Mouse (Mus musculus) layer of hippocampus, postnatal 14 days (tissue): ENCODE data around the gene Jmjd8. TPM values are rescaled to one million over a fixed set of nuclear protein-coding genes. Genes with fewer than 3 reads are reported as not detected.

ENCODE experiments used
- DNase-seq, 2 experiments: peaks; one replicate each; pipeline ENCODE4 v3.0.0; 2021 to 2022; ENCODE audit warnings: low spot score in 2 of 2, mixed read lengths in 1 of 2
- long read RNA-seq, 2 experiments: library from polyadenylated mRNA; stranded (forward); transcript quantifications; one replicate each; pipeline ENCODE4 v2.0.0; 2021
- total RNA-seq, 2 experiments: library from RNA; stranded (reverse); gene quantifications; 2 replicates each; pipeline ENCODE4 v1.2.3; 2021

Gene Jmjd8
- total RNA-seq, result 10 to 100 TPM; 64.3 to 65.0 TPM
- long read RNA-seq, experiment 1, transcript Jmjd8-205 (9 exons, 2,268 nt), result major isoform, 30 of 45 reads
- long read RNA-seq, experiment 1, partial matches to known transcripts, result 7 of 45 reads
- long read RNA-seq, experiment 1, other reads (novel, unspliced or antisense), result 8 of 45 reads
- long read RNA-seq, experiment 2, transcript Jmjd8-205 (9 exons, 2,268 nt), result major isoform, 32 of 49 reads
- long read RNA-seq, experiment 2, partial matches to known transcripts, result 2 of 49 reads
- long read RNA-seq, experiment 2, other reads (novel, unspliced or antisense), result 15 of 49 reads

DNA sequence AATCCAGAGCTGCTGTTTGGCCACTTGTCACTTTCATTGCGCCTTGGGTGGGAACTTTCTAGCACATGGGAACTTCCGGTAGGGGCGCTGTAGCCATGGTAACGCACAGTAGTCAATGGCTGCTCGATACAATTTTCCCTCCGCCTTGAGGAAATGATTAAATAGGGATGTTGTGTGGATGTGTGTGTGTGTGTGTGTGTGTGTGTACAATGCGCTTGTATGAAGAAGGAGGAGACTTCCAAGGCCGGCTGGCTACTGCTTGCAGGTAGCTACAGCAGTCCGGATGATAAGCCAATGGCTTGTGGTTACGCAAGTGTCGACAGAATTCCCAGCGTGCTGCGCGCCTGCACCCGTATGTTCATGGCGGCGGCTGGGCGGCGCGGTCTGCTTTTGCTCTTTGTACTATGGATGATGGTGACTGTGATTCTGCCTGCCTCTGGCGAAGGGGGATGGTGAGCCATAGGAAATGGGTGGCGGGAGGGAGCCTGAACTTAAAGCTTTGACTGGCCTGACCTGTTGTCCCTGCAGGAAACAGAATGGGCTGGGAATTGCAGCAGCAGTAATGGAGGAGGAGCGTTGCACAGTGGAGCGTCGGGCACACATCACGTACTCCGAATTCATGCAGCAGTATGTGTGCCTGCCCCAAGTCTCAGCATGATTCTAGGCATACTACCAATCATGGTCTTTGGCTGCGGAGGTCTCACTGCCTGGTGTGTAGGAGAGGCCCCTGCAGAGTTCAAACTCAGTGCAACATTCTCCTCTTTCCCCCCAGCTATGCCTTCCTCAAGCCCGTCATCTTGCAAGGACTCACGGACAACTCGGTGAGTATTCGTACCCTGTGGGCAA lies at the start of gene Jmjd8:
Gene Jmjd8 (plus strand): TSS at position 156 of the 846 bp plus-strand sequence.
- DNase-seq, result peak; percentile 84 to 85

DNA sequence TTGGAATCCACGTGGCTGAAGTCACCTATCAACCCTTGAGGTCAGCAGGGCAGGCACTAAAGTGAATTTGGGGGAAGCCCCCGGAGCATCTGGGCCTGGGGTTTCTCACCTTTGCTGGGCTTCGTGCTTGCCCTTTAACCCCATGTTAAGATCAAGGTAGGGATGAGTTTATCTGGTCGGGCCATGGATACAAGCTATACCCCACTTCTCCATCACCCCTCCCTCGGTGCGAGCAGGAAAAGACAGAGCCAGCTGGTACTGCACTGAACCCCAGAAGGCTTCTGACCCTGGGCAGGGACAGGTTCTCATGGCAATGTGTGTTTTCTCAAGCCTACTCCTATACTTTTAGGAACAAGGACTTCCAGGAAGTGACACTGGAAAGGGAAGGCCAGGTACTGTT lies 47.3 kb upstream of the Jmjd8 start:
- DNase-seq, result no peak

DNA sequence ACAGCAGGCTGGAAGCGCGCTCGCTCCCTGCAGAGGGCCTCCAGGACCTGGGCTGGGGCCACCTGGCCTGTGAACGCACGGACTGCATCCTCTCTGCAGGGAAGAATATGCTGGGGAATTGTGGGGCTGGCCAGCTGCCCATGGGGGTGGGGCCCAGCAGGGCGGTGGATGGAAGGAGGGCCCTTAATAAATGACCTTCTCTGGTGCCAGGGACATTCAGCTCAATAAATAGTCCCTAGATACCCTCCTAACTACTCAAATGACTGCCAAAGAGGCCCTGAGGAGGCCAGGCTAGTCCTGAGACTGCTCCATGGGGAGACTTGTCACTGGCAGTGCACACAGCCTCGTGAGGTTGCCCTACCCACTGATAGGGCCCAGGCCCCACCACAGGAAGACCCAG lies 45.6 kb upstream of the Jmjd8 start:
- DNase-seq, result no peak

DNA sequence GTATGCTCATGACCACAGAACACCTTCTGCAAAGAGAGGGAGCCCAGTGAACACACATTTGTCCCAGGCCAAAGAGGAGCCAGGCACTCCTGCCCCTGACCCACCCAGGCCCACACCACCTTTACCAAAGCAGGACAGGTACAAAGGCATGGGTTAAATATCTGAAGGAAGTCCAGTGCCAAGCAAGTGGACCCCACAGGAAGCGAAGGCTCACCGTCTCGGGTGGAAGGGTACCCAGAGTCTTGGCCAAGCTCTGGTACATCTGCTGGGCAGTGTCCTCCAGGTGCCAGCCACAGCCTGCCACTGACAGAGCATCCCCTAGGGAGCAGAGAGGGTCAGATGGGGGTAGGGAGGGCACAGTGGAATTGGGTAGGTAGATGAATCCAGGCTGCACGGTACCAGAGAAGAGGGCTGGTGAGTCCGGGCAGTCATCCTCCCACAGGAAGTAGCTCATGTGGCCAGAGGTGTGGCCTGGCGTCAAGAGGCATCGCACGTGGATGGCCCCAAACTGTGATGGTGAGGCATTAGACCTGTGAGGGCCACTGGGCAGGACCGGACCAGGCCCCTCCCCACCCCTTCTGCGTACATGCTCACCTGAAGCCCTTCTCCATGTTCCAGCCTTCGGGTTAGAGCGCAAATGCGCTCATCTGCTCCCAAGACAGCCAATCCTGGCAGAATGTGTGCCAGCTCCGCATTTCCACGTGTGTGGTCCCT lies 44.6 kb upstream of the Jmjd8 start:
- DNase-seq, result no peak

DNA sequence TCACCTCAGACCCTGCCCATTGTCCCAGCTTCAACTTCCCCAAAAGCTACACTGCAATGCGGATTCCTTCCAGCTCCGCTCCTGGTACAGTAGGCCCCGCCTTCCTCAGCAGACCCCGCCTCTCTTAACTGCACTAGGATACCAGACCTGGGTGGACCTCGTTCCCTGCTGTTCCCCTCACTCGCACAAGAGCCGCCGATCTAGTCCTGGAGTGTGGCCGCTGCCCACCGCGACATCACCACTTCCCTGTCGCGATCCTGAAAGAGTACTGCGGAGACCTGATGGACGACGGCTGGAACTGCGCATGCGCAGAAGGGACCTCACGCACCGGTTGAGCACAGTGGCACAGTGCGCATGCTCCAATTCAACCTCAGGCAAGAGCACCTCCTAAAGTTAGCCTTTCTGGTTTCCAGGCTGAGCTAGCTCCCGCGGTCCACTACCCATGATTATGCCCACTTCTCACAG lies 43.4 kb upstream of the Jmjd8 start, which contains the start of gene Haghl:
Gene Haghl (minus strand): TSS at position 393 of the 465 bp plus-strand sequence.
- peak; percentile 98 to 99 for DNase-seq

DNA sequence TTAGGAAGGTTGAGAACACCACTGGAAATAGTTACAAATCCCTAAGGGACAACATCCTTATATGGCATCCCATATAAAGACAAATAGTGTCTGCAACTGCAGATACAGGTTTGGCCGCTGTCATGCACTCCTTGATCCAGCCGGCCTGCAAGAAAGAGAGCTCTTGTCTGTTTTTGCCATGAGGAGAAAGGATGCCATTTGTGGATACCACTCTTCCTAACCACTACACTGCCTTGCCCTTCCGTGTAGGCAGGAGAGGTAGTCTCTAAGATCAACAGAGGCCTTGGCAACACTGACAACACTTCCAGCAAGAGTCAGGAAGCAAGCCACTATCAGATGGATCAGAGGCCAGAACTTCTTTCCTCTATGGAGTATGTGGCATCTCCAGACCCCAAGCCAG lies 42.4 kb upstream of the Jmjd8 start, which contains the start of gene Ccdc78:
Gene Ccdc78 (plus strand): TSS at position 301 of the 400 bp plus-strand sequence.
- DNase-seq, result no peak

DNA sequence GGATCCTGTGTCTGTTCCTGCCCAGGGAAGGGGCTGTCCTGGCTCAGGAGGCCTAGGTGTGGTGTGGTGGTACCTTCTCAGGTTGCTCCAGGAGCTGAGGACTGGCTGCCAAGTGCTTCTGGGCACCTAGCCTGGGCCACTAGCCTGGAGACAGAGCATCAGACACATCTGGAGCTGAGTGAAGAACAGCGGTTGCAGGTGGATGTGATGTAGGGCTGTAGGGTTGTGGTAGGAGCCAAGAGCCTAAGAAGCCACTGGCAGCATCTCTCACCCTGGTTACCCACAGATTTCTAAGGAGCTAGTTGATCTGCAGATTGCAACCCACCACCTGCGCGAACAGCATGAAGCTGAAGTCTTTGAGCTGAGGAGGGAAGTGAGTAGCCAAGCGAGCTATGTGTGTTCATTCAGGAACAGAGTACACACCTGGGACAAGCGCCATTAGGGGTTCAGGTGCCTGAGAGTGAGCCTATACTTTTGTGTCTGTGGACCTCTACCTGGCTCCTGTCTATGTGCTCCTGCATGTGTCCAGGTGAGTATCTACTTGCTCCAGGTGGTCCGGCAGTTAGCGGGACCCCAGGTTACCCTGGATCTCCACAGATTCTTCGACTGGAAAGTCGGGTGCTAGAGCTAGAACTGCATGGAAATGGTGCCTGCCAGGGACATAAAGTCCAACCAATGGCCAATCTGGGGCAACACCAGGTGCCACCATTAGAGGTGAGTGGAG lies 41.7 kb upstream of the Jmjd8 start:
- DNase-seq, result no peak

DNA sequence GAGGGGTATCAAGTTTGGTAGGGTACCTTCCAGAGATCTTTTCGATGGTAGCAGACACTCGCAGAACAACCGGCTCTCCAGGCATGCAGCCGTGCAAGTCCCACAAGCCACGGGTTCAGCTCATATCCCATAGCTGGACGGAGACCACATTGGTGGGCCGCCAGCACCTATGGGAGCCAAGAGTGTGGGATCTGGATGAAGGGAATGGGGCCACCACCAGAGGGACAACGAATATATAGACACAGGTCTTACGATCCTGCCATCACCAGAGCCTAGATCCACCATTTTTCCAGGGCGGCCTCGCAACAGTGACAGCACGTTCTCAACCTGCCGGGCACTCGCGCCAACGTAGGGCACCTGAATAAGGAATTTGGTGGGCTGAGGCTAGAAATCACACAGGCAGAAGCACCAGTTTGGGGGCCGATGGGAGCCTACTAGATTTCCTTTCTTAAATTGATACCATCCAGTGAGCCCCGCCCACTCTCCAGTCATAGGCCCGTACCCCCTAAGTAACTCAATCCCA lies 37.3 kb upstream of the Jmjd8 start:
- no peak for DNase-seq

DNA sequence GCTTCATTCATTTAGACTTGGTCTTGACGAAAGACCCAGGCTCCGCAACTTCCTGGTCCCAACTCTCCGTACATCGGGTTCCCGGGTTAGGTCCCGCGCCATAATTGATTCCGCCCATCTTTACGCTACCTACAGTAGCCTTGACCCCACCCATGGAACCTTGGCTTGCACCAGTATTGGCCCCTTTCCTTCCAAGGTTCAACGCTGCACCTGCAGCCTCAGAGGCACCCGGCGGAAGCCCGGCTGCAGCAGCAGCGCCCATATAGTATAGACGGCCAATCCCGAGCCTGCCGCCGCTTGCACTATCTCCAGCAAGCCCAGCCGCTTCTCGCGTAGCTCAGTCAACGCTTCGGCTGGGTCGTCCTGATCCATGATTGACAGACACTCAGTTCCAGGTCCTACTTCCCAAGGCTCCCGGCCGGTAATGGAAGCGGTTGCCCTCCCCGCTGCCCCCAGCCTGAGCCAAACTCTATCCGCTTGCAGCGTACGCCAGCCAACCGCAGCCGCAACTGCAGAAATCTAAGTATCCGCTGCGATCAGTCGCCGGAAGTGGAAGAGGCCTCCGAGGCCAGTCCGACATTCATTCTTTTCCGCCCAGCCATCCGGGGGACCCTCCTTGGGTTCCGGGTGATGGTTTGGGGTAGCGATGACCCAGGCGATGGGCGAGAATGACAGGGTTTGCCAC lies 36.7 kb upstream of the Jmjd8 start:
- DNase-seq, result peak; percentile 86 to 89

DNA sequence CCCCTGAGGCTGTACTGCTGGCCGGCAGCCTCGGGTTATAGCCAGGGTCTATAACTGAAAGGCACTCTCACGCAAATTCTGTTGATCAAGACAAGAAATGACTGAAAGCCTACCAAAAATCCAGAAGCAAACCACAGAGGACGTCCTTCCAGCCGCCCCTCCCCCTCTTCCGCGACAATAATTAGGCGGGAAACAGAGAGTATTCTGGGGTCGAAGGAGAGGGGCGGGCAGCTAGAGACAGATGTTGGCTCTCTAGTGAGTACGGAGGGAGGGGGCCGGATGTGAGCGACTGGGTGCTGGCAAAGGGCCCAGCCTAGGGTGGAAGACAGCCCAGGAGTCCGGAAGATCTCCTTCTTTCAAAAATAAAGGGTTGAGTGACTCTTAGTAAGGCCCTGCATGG lies 36.1 kb upstream of the Jmjd8 start, which contains the start of gene Fam173a:
Gene Fam173a (minus strand): TSS at position 287 of the 400 bp plus-strand sequence.
- peak; percentile 66 to 73 for DNase-seq

DNA sequence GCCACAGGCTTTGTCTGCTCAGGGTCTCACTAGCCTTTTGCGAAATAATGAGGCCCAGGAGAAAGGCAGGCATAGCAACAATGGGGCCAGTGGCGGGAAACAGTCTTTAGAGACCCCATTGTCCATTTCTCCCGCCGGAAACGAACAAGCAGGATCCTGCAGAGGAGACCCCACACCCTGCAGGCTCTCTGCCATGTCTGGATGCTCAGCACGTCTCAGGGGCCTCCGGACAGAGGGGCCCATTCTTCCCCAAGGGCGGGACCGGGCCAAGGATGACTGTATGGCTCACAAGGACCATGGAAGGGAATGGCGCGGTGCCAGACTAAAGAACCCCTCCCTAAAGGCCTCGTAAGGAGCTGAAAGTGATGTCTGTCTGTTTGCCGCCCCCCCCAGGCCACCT lies 34.5 kb upstream of the Jmjd8 start:
- DNase-seq, result no peak

DNA sequence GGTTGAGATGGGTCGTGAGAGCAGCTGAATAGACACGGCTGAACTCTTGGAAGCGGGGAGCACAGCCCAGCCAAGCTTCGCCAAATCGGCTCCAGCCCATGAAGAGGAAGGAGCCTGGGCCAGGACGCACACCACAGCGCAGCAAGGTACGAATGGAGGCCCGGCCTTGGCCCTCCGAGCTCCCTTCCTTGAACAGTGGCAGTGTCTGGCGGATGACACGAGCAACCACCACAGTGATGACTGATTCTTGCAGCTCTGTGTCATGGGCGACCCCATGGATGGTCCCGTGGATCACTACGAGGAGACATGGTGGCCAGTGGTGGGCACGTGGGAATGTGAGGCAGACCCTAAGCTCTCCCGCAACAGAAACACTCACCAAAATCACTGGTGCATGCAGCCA lies 33.7 kb upstream of the Jmjd8 start:
- no peak for DNase-seq

DNA sequence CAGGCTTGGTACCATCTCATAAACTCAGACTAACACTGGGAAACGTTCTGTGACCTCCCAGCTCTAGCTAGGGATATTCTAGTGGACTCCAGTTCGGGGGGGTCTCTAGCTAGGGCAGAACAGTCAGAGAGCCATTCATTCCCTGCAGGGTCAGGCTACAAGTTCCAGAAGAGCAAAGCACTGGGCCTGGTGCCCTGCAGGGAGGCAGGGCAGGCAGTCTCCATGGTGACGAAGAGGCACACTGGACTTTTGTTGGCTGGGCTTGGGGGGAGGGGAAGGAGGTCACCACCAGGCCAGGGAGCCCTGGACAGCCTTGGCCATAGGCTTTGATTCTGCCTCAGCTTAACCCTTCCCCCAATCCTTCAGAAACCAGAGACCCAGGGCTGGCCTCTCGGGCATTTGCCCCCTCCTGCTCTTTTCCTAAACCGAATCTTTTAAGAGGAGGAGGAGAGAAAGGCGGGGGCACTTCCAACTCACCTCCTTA lies 33.0 kb upstream of the Jmjd8 start, which contains the start of gene AC134908.4:
Gene AC134908.4 (minus strand): TSS at position 51 of the 484 bp plus-strand sequence.
- peak in 1 of 2 experiments; percentile 73 for DNase-seq

DNA sequence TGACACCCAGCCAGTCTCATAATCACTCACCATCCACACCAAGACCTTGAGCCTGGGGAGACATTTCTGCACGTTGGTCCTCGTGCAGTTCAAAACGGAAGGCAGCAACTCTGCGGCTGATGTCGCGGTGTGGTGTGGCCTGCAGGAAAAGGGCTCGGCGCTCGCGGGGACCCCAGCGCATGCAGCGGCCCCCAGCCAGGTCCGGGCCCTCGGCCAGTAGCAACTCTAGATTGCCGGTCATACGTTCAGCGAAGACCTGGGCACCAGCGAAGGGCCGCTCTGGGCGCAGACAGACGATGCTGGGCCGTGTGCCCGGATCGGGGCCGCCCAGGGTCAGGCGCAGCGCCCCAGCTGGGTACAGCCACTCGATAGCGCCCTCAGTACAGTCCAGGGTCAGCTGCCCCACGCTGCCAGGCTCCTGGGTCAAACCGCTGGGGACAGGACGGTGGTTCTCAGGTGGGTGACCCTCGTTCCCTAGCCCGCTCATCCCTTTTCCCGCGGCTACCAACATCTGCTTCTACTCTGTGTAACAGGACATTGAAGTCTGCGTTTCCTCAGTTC lies 32.4 kb upstream of the Jmjd8 start:
- DNase-seq, result no peak

DNA sequence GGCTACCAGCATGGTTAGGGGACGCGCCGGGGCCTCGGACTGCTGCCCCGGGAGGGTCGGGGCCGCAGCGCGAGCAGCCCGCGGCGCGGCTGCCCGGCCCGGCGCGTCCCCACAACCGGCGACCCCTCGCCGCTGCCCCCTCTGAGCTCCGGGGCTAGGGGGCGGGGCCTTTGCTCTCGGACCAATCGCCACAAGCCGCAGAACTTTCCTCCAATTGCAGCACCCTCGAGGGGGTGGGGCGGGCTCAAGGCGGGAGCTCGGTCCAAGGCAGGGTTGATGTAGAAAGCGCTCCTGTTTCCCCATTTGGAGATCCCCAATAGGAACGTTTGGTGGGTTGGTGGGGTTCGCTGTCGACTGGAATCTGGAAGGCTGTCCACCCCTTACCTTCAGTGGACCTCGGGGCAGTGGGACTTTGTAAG lies 31.7 kb upstream of the Jmjd8 start, which contains the start of gene Metrn:
Gene Metrn (minus strand): TSS at position 186 of the 419 bp plus-strand sequence.
- peak in 1 of 2 experiments; percentile 79 for DNase-seq

DNA sequence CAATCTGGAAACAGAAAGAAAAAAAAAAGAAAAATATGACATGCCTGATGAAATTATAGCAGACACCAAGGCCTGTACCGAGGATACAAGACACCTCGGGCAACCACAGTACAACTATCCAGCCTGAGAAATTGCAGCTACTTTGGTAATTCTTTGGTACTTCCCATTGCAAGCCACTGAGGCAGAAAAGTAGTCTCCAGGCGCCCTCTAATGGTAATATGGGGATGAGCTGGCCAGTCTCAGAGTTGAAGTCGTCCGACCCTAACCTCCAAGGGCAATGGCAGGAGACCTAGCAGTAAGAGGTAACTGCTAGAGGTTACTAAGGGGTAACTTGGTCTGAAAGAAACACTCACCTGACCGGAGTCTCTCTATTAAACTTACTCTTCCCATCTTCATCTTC lies 27.6 kb upstream of the Jmjd8 start:
- DNase-seq, result peak; percentile 67 to 82

DNA sequence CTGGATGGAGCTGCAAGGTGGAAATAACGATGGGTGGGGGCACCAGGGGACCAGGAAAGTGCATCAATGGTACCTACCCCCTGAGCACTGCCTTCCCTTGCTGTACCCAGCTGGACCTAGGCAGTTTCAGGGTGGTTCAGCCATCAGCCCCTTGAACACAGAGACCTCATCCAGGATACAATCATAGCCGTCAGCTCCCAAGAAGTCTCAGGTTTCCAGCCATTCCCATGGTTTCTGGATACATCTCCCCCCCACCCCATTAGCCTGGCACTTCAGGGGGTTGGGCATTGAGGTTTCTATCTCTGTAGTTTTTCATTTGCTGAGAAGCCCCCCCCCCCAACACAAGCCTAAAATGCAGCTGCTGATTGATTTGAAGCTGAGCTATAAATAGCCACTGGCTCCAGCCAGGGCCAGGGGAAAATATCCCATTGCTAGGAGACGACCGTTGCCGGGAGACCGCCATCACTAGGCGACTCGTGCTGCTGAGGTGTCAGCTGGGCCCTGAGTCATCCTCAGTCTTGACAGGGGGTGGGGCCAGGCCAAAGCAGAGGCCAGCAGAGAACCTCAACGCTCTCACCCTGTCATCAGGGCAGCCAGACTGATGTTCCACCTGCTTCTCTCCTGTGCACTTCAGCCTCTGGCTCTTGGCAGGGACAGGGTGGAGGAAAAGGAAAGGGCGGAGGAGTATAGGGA lies 25.7 kb upstream of the Jmjd8 start:
- peak; percentile 81 to 90 for DNase-seq

DNA sequence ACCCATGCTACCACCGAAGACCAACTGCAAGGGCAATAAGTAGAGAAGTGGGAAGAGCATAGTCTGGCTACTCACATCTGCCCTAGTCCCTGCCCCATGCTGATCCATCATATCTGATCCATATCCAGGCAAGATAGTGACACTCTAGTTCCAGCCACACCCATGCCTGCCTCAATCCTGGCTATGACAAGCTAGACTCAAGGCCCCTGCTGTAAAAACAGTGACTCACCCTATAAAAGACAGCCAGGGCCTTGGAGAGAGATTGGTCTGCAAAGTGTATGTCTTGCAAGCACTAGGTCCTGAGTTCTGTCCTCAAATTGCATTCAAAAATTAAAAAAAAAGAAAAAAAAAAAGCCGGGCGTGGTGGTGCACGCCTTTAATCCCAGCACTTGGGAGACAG lies 22.2 kb upstream of the Jmjd8 start:
- no peak for DNase-seq
